Mouse (Mus musculus) brain, embryonic 14.5 days (tissue): ENCODE results near the gene Psmb2. TPM values are rescaled to one million over a fixed set of nuclear protein-coding genes. Genes with fewer than 3 reads are reported as not detected.

ENCODE experiments used
- DNase-seq: peaks from one replicate; pipeline ENCODE4 v3.0.0-alpha.2; 2011; ENCODE audit warnings: low read depth
- CTCF ChIP-seq: fragments of 200-500 bp; IDR thresholded peaks from 2 replicates; pipeline ENCODE4 v1.5.1; 2012; ENCODE audit warnings: inconsistent platforms, mild to moderate bottlenecking, moderate library complexity, borderline replicate concordance; ENCODE audit not compliant: insufficient read depth, insufficient read length; ENCODE audit errors: extremely low read depth
- POLR2A ChIP-seq: fragments of 200-500 bp; IDR thresholded peaks from 2 replicates; pipeline ENCODE4 v1.6.1; 2012; ENCODE audit warnings: mild to moderate bottlenecking, inconsistent platforms, borderline replicate concordance; ENCODE audit not compliant: poor library complexity, insufficient read depth, insufficient read length, severe bottlenecking; ENCODE audit errors: extremely low read depth
- polyA plus RNA-seq: library from polyadenylated mRNA; depleted of rRNA; stranded (reverse); fragments of >200 nt; gene quantifications from 2 replicates; pipeline ENCODE4 v1.2.3, GENCODE M21; 2012

Psmb2 gene
- polyA plus RNA-seq, 1 experiment = 253 TPM

GRCm38 (mm10) chr4:126745506-126746193 is 68.2 kb downstream of the Psmb2 start:
- TF ChIP-seq CTCF (peak; percentile 75), POLR2A (no peak)
- peak; percentile 64 for DNase-seq

- DNase-seq = no peak
- TF ChIP-seq CTCF (no peak), POLR2A (no peak)
These were observed 68.9 kb downstream of the Psmb2 start for GRCm38 (mm10) chr4:126746194-126746840.

GRCm38 (mm10) chr4:126748381-126748780 is 71.0 kb downstream of the Psmb2 start:
- no peak for TF ChIP-seq CTCF
- no peak for TF ChIP-seq POLR2A
- no peak for DNase-seq

- no peak for DNase-seq
- TF ChIP-seq CTCF = no peak
- no peak for TF ChIP-seq POLR2A
These were observed 72.1 kb downstream of the Psmb2 start for GRCm38 (mm10) chr4:126749553-126749952.

DNA sequence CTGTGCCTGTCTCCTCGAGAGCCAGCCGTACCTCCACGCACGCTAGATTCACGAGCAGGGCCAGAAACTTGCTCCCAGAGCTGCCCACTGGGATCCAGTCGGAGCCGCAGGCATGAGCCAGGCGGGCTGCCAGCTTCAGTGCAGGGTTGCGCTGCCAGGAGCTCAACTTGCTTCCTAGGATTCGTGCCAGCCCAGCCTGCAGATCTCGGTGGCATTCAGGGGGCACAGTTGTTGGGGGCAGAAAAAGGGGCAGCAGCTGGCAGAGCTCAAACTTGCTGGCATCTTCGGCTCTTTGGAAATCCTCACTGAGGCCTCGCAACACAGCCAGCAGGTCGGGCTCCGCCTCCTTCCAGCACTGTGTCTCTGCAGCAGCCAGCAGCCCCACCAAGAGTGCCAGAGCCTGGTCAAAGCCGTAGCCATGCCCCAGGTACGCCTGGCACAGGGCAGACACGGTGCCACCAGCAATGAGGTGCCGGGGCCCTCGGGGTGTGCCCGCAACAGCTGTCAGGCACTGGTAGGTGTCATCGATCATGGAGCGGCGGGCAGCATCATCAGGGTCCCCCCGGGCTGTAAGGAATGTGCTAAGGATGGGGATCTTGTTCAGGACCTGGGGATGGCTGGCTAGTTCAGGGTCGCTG is 72.7 kb downstream of the Psmb2 start:
- peak; percentile 93 for DNase-seq
- TF ChIP-seq CTCF (no peak), POLR2A (no peak)

DNA sequence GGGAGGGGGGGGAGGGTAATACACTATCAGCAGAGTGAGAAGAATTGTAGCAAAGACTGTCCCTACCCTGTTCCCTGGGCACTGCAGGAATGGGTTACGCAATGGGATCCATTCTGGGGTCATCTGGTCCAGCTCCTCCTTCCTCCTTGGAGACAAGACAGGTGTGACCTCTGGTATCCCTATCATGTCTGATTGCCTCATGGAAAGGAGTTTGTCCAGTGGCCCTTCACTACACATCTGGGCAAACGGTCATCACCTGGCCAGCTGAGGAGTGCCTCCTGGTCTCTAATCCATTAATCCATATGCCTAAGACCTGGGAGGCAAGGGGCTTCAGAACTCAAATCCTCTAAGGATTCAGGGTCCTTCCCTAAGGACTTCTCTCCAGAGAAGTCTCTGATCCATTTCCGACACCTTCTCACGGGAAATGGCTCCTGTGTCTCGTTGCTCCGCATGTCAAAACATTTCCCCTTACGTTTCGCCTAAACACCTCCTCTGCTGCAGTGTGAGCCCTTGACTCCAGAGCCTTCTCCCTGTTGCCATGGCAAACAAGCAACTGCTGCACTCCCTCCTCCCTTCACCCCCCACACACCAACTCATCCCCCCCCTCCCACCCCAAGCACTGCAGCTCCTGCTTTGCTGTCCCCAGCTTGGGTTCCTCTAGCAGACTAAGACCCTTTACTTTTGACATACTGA is 73.6 kb downstream of the Psmb2 start:
- TF ChIP-seq CTCF (no peak), POLR2A (no peak)
- DNase-seq = no peak

- TF ChIP-seq POLR2A = no peak
- no peak for TF ChIP-seq CTCF
- DNase-seq = no peak
These were observed 74.2 kb downstream of the Psmb2 start for GRCm38 (mm10) chr4:126751556-126752023.

DNA sequence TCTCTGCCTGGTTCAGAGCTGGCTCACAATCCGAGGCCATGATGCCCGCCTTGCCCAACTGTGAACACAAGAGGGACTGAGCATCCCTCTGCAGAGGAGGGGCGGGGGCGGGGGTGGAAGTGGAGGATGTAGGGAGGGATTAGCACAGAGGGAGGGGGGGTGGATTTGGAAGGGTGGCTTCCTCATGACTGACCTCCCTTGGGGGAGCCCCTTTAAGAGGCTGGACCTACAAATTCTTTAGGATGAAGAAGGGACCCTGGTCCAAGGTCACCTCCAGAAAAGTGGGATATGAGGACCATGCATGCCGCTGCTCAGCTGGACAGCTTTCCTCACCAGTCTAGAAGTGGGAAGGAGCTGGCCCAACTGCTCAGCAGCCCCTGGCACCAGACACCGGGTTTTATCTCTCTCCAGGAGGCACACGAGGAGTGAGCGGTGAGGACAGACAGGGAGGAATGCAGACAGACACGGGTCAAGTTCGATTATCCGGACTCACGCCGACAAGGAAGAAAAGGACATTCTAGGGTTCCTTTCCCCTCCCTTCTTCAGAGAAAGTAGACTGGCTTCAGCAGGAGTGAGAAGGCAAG is 74.7 kb downstream of the Psmb2 start:
- TF ChIP-seq POLR2A = no peak
- DNase-seq = no peak

DNA sequence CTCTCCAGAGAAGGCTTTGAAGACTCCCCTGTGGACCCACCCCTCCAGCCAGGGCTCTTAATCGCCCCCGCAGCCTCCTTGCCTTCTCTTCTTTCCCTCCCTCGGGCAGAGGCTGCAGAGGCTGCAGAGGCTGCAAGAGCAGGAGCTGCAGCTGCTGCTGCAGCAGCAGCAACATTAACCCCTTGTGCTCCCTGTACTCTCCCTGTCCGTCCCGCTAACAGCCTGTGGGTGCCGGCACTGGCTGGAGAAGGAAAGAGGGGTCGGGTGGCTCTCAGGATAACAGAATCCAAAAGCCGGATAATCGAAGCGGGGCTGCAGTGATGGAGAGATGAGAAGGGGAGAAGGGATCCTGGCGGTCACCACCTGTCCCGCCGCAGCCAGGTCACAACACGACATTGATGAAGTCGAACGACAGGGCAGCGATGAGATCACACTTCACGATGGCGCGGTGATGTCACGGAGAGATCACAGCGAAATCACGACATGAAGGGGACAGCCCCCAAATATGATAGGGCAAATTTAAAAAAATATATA is 75.2 kb downstream of the Psmb2 start:
- DNase-seq = peak; percentile 61
- TF ChIP-seq POLR2A (no peak), CTCF (no peak)

GRCm38 (mm10) chr4:126753268-126754230 is 76.1 kb downstream of the Psmb2 start, which contains the start of the genes Ncdn and AU040320:
Gene Ncdn (minus strand): TSS chr4:126753438.
Gene AU040320 (plus strand): TSS chr4:126753544.
- TF ChIP-seq POLR2A (peak; percentile 90; the same call in 1 of the 2 replicates), CTCF (no peak)
- peak; percentile 99 for DNase-seq
